Mouse (Mus musculus) lung, embryonic 14.5 days (tissue): ENCODE results near the gene Hoxb3. TPM values are rescaled to one million over a fixed set of nuclear protein-coding genes. Genes with fewer than 3 reads are reported as not detected.

ENCODE experiments used
- ATAC-seq: fragments of 200-750 bp; cut with Nextera tagmentation; 2 replicates; pipeline ENCODE4 v1.8.0; 2017; ENCODE audit warnings: mild to moderate bottlenecking, moderate TSS enrichment, moderate library complexity; ENCODE audit not compliant: insufficient read depth
- DNase-seq: peaks from one replicate; pipeline ENCODE4 v3.0.0-alpha.2; 2015
- H3K27ac ChIP-seq: fragments of 300-500 bp; sonication (generic); 2 replicates; pipeline ENCODE4 v1.5.1; 2014; ENCODE audit warnings: low read depth, mild to moderate bottlenecking, moderate library complexity
- H3K27me3 ChIP-seq: fragments of 300-500 bp; sonication (generic); 2 replicates; pipeline ENCODE4 v1.6.1; 2014; ENCODE audit warnings: low read length, control low read depth; ENCODE audit not compliant: insufficient read depth
- H3K36me3 ChIP-seq: fragments of 300-500 bp; sonication (generic); 2 replicates; pipeline ENCODE4 v1.6.1; 2014; ENCODE audit warnings: control low read depth; ENCODE audit not compliant: insufficient read depth
- H3K4me1 ChIP-seq: fragments of 300-500 bp; sonication (generic); 2 replicates; pipeline ENCODE4 v1.6.1; 2014; ENCODE audit warnings: antibody characterized with exemption, control low read depth; ENCODE audit not compliant: insufficient read depth
- H3K4me2 ChIP-seq: fragments of 300-500 bp; sonication (generic); 2 replicates; pipeline ENCODE4 v1.6.1; 2014; ENCODE audit warnings: mild to moderate bottlenecking
- H3K4me3 ChIP-seq: fragments of 300-500 bp; sonication (generic); 2 replicates; pipeline ENCODE4 v1.5.1; 2014; ENCODE audit warnings: low read depth, low read length
- H3K9ac ChIP-seq: fragments of 300-500 bp; sonication (generic); 2 replicates; pipeline ENCODE4 v1.6.1; 2014
- H3K9me3 ChIP-seq: fragments of 300-500 bp; sonication (generic); 2 replicates; pipeline ENCODE4 v1.6.1; 2016; ENCODE audit warnings: low read depth, low read length, control low read depth
- CTCF ChIP-seq: IDR thresholded peaks from 2 replicates; pipeline ENCODE4 v1.5.1; 2016; ENCODE audit warnings: antibody characterized with exemption, low read depth
- WGBS: fragments of 180-500 bp; shearing (Covaris S2); extraction: QIAGEN DNeasy Blood & Tissue Kit; methylation state at CpG from one replicate; pipeline ENCODE4 v1.1.7; 2014; 5-methylcytosine and 5-hydroxymethylcytosine counted together
- polyA plus RNA-seq: library from polyadenylated mRNA; unstranded; fragments of >200 nt; fragmentation: Nextera tagmentation; extraction: Ambion mirVana; gene quantifications from 2 replicates; pipeline ENCODE4 v1.2.1, GENCODE M21; 2014

The Hoxb3 gene
- polyA plus RNA-seq, 1 experiment from 2014 or later, result 6.3 TPM

DNA sequence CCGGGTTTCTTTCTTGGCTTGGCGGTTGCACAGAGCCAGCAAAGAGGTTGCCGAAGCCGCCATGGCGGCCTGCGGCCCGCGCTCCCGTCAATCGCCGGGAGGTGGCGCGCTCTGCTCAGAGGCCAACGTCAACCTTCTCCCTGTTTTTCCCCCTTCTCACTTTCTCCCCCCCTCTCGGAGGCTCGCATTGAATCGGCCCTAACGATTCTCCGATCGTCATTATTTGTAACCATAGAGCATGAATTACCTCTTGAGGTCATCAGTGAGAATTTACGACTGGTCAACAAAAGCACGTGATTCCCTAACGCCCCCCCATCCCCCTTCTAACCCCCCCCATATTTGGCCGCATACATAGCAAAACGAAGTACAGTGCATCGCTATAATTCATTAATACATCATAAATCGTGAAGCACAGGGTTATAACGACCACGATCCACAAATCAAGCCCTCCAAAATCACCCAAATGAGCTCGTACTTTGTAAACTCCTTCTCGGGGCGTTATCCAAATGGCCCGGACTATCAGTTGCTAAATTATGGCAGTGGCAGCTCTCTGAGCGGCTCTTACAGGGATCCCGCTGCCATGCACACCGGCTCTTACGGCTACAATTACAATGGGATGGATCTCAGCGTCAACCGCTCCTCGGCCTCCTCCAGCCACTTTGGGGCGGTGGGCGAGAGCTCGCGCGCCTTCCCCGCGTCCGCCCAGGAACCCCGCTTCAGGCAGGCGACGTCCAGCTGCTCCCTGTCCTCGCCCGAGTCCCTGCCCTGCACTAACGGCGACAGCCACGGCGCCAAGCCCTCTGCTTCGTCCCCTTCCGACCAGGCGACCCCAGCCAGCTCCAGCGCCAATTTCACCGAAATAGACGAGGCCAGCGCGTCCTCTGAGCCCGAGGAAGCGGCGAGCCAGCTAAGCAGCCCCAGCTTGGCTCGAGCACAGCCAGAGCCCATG lies 19.7 kb upstream of the Hoxb3 start, which contains the start of gene Hoxb5:
Gene Hoxb5, plus strand, starts transcription at position 186 of the 949 bp plus-strand sequence.
- H3K9ac ChIP-seq, result peak within 1 kb of the TSS; percentile 99
- H3K9me3 ChIP-seq, result no peaks in the 10 kb centered on the region
- H3K27ac ChIP-seq, result peak within 1 kb of the TSS; percentile 100
- H3K36me3 ChIP-seq, result peaks cover 14% of the 10 kb centered on the region
- peak; percentile 76 for ATAC-seq
- TF ChIP-seq CTCF, result peak; percentile 95
- H3K4me3 ChIP-seq, result peak within 1 kb of the TSS; percentile 72
- peak within 1 kb of the TSS; percentile 84 for H3K4me2 ChIP-seq
- peak; percentile 97 for DNase-seq
- WGBS, result under 1% methylated on average over 67 of the region's 69 CpGs
- peaks cover 81% of the 10 kb centered on the region for H3K27me3 ChIP-seq
- no peaks in the 10 kb centered on the region for H3K4me1 ChIP-seq

DNA sequence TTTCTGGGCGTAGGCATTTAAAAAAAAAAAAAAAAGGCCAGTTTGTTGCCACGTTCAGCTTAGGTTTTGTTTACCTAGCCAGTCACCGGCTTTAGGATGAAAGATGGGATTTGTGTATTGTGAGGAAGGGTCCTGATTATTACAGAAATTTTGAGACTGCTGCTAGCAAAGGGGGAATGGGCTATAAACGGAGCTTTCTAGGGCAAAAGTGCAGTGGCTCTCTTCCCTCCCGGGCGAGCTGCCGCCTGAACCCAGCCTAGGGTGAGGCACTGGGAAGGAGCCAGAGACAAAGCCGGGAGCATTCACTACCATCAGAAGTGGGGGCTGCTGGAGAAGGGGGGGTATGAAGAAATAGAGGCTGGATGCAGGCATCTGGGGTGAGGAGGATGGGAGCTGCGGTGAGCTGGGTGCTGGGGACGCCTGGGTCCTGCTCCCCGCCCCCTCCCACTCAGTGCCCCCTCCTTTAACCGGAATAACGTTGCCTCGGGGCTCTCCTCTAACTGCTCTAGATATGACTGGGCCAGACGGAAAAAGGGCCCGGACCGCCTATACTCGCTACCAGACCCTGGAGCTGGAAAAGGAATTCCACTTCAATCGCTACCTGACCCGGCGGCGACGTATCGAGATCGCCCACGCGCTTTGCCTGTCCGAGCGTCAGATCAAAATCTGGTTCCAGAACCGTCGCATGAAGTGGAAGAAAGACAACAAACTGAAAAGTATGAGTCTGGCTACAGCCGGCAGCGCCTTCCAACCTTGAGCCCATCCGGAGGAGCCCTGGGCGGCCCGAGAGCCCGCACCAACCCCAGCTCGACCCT lies 18.5 kb upstream of the Hoxb3 start:
- no peak for TF ChIP-seq CTCF
- WGBS, result 1% methylated on average over 38 of the region's 38 CpGs
- peak overlapping the region; percentile 72 for H3K4me3 ChIP-seq
- H3K4me2 ChIP-seq, result peak overlapping the region; percentile 84
- no peaks in the 10 kb centered on the region for H3K4me1 ChIP-seq
- H3K9me3 ChIP-seq, result no peaks in the 10 kb centered on the region
- ATAC-seq, result no peak
- peaks cover 72% of the 10 kb centered on the region for H3K27me3 ChIP-seq
- peaks cover 14% of the 10 kb centered on the region for H3K36me3 ChIP-seq
- peak overlapping the region; percentile 100 for H3K27ac ChIP-seq
- peak; percentile 59 for DNase-seq
- H3K9ac ChIP-seq, result peak overlapping the region; percentile 99

DNA sequence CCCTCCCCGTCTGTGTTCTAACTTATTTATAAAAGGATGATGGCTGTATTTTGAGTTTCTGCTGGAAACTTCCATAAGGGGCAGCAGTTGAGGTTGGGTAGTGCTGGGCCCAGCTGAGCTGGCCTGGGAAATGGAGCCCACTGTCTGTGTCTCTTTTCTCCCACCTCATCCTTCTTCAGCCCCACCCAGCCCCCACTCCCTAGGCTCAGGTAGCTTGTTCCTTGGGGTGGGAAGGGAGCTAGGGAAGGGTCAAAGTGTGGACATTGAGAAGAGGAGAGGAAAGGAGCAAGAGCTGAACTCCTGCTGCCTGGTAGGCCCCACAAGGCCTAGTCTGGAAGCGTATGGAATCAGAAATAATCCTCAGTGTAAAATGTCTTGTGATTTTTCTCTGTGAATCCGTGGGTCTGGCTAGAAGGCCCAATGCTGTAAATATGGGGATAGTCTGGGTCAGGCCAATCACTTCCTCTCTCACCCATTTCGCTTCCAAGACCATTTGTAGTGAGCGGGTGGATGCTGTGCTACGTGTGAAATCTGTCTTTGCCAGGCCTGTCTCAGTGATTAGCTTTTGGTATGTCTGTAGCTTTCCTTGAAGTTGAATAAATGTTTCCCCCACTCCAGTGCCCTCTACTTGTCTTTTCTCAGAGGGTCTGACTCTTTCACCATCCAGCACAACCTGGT lies 17.5 kb upstream of the Hoxb3 start:
- H3K4me1 ChIP-seq, result no peaks in the 10 kb centered on the region
- peak overlapping the region; percentile 84 for H3K4me2 ChIP-seq
- peak overlapping the region; percentile 100 for H3K27ac ChIP-seq

DNA sequence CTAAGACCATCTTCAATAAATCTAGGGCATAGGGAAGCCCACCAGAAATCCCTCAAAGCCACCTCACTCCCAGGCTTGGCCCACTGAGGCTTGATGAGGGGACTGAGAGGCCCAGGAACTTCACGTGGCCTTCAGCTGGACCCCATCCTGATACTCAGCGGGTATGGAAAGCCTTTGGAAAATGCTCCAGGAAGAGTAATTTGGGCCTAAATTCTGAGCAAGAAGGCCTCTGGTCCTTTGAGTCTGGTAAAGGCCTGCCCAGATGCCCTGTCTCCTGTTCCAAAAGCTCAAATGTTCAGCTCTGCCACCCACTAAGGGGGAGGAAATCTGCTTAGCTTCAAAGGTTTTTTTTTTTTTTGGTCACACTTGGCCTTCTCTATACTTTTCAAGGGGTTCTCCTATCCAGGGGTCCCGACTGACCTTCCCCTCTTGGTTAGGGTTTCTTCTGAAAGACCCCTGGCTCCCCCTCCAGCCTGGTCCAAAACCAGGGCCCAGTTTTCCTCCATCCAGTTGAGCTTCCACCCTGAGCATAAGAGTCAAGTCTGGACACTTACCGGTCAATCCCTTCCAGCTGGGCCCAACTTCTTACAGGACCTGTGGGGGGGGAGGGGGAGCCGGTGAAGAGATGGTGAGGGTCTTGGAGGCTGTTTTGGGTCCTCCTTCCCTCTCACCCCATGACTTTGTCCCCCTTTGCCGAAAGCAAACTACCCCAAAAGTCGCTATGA lies 16.8 kb upstream of the Hoxb3 start:
- Histone ChIP-seq H3K27ac (peak overlapping the region; percentile 100), H3K36me3 (peaks cover 14% of the 10 kb centered on the region), H3K4me1 (no peaks in the 10 kb centered on the region), H3K4me3 (peak overlapping the region; percentile 72), H3K27me3 (peaks cover 65% of the 10 kb centered on the region), H3K9me3 (no peaks in the 10 kb centered on the region), H3K9ac (peak overlapping the region; percentile 99), H3K4me2 (peak overlapping the region; percentile 84)
- ATAC-seq (no peak), DNase-seq (peak; percentile 43)
- no peak for TF ChIP-seq CTCF
- whole genome bisulfite sequencing, result 20% methylated on average over 7 of the region's 7 CpGs

More for the DNA sequence above, 17.5 kb upstream of the Hoxb3 start:
- Histone ChIP-seq H3K27me3 (peaks cover 65% of the 10 kb centered on the region), H3K9me3 (no peaks in the 10 kb centered on the region), H3K36me3 (peaks cover 14% of the 10 kb centered on the region), H3K4me3 (peak overlapping the region; percentile 72), H3K9ac (peak overlapping the region; percentile 99)
- no peak for ATAC-seq
- WGBS, result 32% methylated on average over 6 of the region's 6 CpGs
- DNase-seq, result peak; percentile 48
- TF ChIP-seq CTCF, result no peak

DNA sequence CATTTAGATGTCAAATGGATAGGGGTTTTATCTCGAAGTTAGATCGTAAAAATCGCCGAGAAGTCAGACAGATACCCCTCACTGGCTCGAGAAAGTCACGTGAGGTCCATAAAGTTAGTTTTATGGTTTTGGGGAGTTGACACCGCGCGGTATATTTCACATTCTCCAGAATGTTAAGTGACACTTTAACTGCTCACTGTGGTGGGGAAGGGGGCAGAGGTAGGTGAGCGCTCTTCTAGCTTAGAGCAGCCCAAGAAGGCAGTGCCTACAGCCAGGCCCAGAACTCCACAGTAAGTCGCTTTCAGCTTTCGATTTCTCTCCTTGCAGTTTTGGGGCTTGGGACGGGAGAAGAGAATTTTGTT lies 16.2 kb upstream of the Hoxb3 start:
- ATAC-seq, result no peak
- Histone ChIP-seq H3K9me3 (no peaks in the 10 kb centered on the region), H3K4me3 (peak overlapping the region; percentile 72), H3K4me1 (no peaks in the 10 kb centered on the region), H3K9ac (peak overlapping the region; percentile 99), H3K4me2 (peak overlapping the region; percentile 84), H3K27ac (peak overlapping the region; percentile 100), H3K36me3 (peaks cover 14% of the 10 kb centered on the region), H3K27me3 (peaks cover 64% of the 10 kb centered on the region)
- TF ChIP-seq CTCF, result no peak
- WGBS, result 17% methylated on average over 13 of the region's 13 CpGs
- no peak for DNase-seq

DNA sequence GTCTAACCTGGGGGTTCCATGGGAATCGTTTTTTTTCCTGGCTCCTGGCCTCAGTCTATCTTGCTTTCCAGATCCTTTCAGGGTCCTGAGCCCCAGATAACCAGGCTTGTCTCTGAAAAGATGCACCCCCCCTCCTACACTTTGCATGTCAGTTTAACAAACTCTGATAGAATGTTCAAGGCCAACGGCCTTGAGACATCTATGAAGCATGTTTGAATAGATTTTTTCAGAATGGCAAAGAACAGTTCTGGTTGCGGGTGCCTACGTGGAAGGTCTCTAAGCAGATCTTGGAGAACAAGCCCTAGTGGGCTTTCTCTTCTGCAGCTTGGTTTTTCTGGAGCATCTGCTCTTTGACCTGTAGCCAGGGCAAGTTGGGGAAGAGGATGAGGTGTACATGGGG lies 14.4 kb upstream of the Hoxb3 start:
- 19% methylated on average over 4 of the region's 4 CpGs for WGBS
- peak overlapping the region; percentile 84 for H3K4me2 ChIP-seq
- H3K9me3 ChIP-seq, result no peaks in the 10 kb centered on the region
- no peak for DNase-seq
- peak overlapping the region; percentile 99 for H3K9ac ChIP-seq
- ATAC-seq, result no peak
- no peak for TF ChIP-seq CTCF
- peaks cover 14% of the 10 kb centered on the region for H3K36me3 ChIP-seq
- peak overlapping the region; percentile 72 for H3K4me3 ChIP-seq
- H3K27me3 ChIP-seq, result peaks cover 63% of the 10 kb centered on the region
- H3K27ac ChIP-seq, result peak overlapping the region; percentile 100
- H3K4me1 ChIP-seq, result no peaks in the 10 kb centered on the region
